Mouse (Mus musculus): ENCODE measurements around the gene Mfsd6l. TPM values are rescaled to one million over a fixed set of nuclear protein-coding genes. Genes with fewer than 3 reads are reported as not detected.

Gene Mfsd6l
- total and polyA plus RNA-seq, 2 experiments from 2014 or later, result 0.08 TPM; not detected in 1

DNA sequence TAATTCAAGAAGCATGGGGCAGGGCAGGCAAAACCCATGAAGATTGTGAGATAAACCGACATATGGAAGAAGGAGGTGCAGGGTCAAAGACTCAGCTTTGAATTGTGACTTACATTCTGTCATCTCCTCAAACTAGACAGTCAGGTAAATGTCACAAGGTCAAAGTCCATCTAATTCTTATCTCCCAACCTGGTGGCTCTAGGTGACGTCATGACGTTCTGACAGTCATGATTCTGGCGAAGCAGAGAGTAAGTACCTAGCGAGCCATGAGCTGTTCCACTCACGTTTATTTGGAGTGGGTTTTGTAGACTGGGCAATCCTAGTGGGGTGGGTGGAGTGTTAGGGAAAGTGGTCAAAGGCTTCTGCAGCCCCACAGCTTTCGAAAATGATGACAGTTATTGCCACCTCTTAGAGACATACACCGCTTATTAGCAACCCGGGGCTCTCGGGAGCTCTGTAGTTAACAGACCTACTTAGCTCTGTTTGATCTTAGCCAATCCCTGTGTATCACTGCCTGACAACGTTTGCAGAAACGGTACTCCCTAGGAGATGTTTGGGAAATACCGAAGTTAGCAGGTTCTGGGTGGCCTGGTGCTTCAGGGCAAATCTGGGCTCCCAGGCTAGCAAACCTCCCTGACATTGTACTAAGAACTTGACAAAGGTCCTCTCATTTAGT, 8.5 kb downstream of the Mfsd6l start:
- Histone ChIP-seq H3K9ac (replicated peaks; ENCODE audit: low read depth, low read length) (no peak overlapping the region), H3K27me3 (ENCODE audit: control insufficient read depth, insufficient read depth, low read length) (0 out of 2 replicates have a peak, but pooled peaks cover 9% of the 10 kb centered on the region), H3K9me3 (replicated peaks; ENCODE audit: control insufficient read depth, low read length) (no peaks in the 10 kb centered on the region), H3K36me3 (replicated peaks; ENCODE audit: control insufficient read depth, insufficient read depth, low read length) (no peaks in the 10 kb centered on the region), H3K4me2 (ENCODE audit: low read depth, low read length) (no peak overlapping the region), H3K27ac (ENCODE audit: low read depth) (no peak overlapping the region), H3K4me1 (ENCODE audit: control insufficient read depth, insufficient read depth) (no peaks in the 10 kb centered on the region), H3K4me3 (ENCODE audit: low read depth, low read length) (no peak overlapping the region)
- TF ChIP-seq CTCF (IDR thresholded peaks at IDR 0.05; ENCODE audit: low read depth) (no peak), EP300 (IDR thresholded peaks at IDR 0.05; ENCODE audit: low read depth) (no peak)
- 72% methylated on average over 13 of the region's 13 CpGs for WGBS
- DNase-seq (ENCODE audit: low spot score) (no peak), ATAC-seq (ENCODE audit: insufficient read depth, low read depth) (no peak)

DNA sequence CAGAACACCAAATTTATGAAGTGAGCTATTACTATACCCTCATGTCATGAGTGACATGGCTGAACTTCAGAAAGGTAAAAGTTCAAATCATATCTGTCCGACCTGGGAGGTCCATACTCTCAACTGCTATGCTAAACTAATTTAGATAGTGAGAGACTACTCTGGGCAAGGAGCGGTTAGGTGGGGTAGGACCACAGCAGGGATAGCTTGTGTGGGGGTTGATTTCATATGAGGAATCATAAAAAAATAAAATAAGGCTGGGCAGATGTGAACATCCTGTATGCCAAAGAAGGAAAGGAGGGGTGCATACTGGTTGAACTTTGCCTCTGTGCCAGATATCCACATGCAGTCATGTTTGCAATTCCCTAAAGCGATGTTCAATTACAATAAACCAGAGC, 9.0 kb downstream of the Mfsd6l start:
- ATAC-seq (ENCODE audit: insufficient read depth, low read depth) (no peak), DNase-seq (ENCODE audit: low spot score) (no peak)
- Histone ChIP-seq H3K9me3 (replicated peaks; ENCODE audit: control insufficient read depth, low read length) (no peaks in the 10 kb centered on the region), H3K36me3 (replicated peaks; ENCODE audit: control insufficient read depth, insufficient read depth, low read length) (no peaks in the 10 kb centered on the region), H3K27ac (ENCODE audit: low read depth) (no peak overlapping the region), H3K4me2 (ENCODE audit: low read depth, low read length) (no peak overlapping the region), H3K4me1 (ENCODE audit: control insufficient read depth, insufficient read depth) (no peaks in the 10 kb centered on the region), H3K4me3 (ENCODE audit: low read depth, low read length) (no peak overlapping the region), H3K27me3 (ENCODE audit: control insufficient read depth, insufficient read depth, low read length) (0 out of 2 replicates have a peak, but pooled peaks cover 9% of the 10 kb centered on the region), H3K9ac (replicated peaks; ENCODE audit: low read depth, low read length) (no peak overlapping the region)
- 81% methylated on average over 3 of the region's 3 CpGs for WGBS
- no peak for TF ChIP-seq EP300 (IDR thresholded peaks at IDR 0.05; ENCODE audit: low read depth)
- no peak for TF ChIP-seq CTCF (IDR thresholded peaks at IDR 0.05; ENCODE audit: low read depth)

DNA sequence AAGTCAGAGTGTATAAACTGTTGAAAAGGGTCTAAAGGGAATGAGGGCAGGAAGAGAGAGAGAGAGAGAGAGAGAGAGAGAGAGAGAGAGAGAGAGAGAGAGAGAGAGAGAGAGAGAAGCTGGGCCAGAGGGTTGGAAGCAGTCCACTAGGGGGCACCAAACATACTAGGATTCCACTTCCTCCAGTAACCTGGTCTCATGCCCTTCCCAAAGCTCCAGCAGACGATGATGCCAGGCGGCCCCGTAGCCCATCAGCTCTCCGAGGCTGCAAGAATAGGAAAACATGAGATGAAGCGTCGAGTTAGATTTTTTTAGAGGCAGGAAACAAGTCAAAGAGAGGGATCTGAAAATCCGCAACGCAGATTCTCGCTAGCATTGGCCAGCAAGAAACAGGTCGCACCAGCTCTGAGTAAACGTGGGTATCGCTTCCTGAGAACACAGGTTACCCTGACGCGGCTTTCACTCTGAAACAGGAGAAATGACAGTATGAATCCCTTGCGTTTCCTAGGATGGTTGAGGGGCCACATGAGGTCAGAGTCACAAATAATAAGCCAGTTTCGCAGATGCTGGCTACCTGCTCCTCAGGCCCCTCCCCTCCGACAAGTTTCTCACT, 10.6 kb downstream of the Mfsd6l start:
- Histone ChIP-seq H3K4me3 (ENCODE audit: low read depth, low read length) (peak overlapping the region; percentile 28), H3K4me1 (ENCODE audit: control insufficient read depth, insufficient read depth) (no peaks in the 10 kb centered on the region)

DNA sequence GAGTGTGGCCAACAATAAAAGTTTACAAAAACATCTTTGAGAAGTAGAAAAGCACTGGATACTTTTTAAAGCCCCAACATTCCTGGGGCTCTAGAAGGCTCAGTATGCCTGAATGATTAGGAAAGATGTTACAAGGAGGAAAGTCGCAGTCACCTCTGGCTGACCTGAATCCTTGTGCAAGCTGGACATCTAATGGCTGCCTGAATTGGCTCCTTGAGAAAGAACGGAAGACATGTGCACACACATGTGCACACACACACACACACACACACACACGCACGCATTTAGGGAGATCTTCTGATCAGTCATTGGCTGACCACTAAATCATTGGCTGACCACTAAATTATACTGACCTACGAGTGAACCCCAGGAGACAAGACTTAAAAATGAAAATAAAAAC, 14.9 kb downstream of the Mfsd6l start:
- 81% methylated on average over 5 of the region's 5 CpGs for WGBS
- Histone ChIP-seq H3K9ac (replicated peaks; ENCODE audit: low read depth, low read length) (no peak overlapping the region), H3K4me1 (ENCODE audit: control insufficient read depth, insufficient read depth) (no peaks in the 10 kb centered on the region), H3K4me2 (ENCODE audit: low read depth, low read length) (no peak overlapping the region), H3K27ac (ENCODE audit: low read depth) (no peak overlapping the region), H3K36me3 (replicated peaks; ENCODE audit: control insufficient read depth, insufficient read depth, low read length) (no peaks in the 10 kb centered on the region), H3K4me3 (ENCODE audit: low read depth, low read length) (no peak overlapping the region), H3K9me3 (replicated peaks; ENCODE audit: control insufficient read depth, low read length) (no peaks in the 10 kb centered on the region), H3K27me3 (ENCODE audit: control insufficient read depth, insufficient read depth, low read length) (0 out of 2 replicates have a peak, but pooled peaks cover 9% of the 10 kb centered on the region)
- DNase-seq (ENCODE audit: low spot score) (no peak), ATAC-seq (ENCODE audit: insufficient read depth, low read depth) (no peak)
- no peak for TF ChIP-seq EP300 (IDR thresholded peaks at IDR 0.05; ENCODE audit: low read depth)
- TF ChIP-seq CTCF (IDR thresholded peaks at IDR 0.05; ENCODE audit: low read depth), result no peak

More for the DNA sequence above, 10.6 kb downstream of the Mfsd6l start:
- 24% methylated on average over 17 of the region's 17 CpGs for WGBS
- DNase-seq (ENCODE audit: low spot score), result peak; percentile 87
- H3K9me3 ChIP-seq (replicated peaks; ENCODE audit: control insufficient read depth, low read length), result no peaks in the 10 kb centered on the region
- no peak overlapping the region for H3K9ac ChIP-seq (replicated peaks; ENCODE audit: low read depth, low read length)
- no peaks in the 10 kb centered on the region for H3K36me3 ChIP-seq (replicated peaks; ENCODE audit: control insufficient read depth, insufficient read depth, low read length)
- peak overlapping the region; percentile 49 for H3K4me2 ChIP-seq (ENCODE audit: low read depth, low read length)
- peak; percentile 75; the same call in 1 of the 2 replicates for ATAC-seq (ENCODE audit: insufficient read depth, low read depth)
- H3K27ac ChIP-seq (ENCODE audit: low read depth), result no peak overlapping the region
- TF ChIP-seq CTCF (IDR thresholded peaks at IDR 0.05; ENCODE audit: low read depth) (peak; percentile 73), EP300 (IDR thresholded peaks at IDR 0.05; ENCODE audit: low read depth) (no peak)
- 0 out of 2 replicates have a peak, but pooled peaks cover 9% of the 10 kb centered on the region for H3K27me3 ChIP-seq (ENCODE audit: control insufficient read depth, insufficient read depth, low read length)

DNA sequence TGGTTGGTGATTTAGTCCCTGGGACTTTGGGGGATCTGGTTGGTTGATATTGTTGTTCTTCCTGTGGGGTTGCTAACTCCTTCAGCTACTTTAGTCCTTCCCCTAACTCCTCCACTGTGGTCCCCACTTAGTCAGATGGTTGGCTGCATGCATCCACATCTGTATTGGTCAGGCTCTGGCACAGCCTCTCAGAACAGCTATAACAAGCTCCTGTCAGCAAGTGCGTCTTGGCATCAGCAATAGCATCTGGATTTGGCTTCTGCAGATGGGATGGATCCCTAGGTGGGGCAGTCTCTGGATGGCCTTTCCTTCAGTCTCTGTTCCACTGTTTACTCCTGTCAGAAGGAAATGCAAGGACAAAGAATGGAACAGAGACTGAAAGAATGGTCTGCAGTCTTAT, 21.1 kb downstream of the Mfsd6l start:
- WGBS, result 88% methylated on average over 1 of the region's 1 CpGs
- ATAC-seq (ENCODE audit: insufficient read depth, low read depth) (no peak), DNase-seq (ENCODE audit: low spot score) (no peak)
- no peak overlapping the region for H3K9ac ChIP-seq (replicated peaks; ENCODE audit: low read depth, low read length)
- no peak overlapping the region for H3K27ac ChIP-seq (ENCODE audit: low read depth)
- H3K4me1 ChIP-seq (ENCODE audit: control insufficient read depth, insufficient read depth), result no peaks in the 10 kb centered on the region
- H3K27me3 ChIP-seq (ENCODE audit: control insufficient read depth, insufficient read depth, low read length), result no peaks in the 10 kb centered on the region
- H3K36me3 ChIP-seq (replicated peaks; ENCODE audit: control insufficient read depth, insufficient read depth, low read length), result no peaks in the 10 kb centered on the region
- TF ChIP-seq CTCF (IDR thresholded peaks at IDR 0.05; ENCODE audit: low read depth) (no peak), EP300 (IDR thresholded peaks at IDR 0.05; ENCODE audit: low read depth) (no peak)
- no peak overlapping the region for H3K4me2 ChIP-seq (ENCODE audit: low read depth, low read length)
- no peaks in the 10 kb centered on the region for H3K9me3 ChIP-seq (replicated peaks; ENCODE audit: control insufficient read depth, low read length)
- H3K4me3 ChIP-seq (ENCODE audit: low read depth, low read length), result no peak overlapping the region

Measured in heart, postnatal 0 days (tissue).